Comparison of ENCODE assay signal across 9 mouse cellular contexts in genomic region chr5:114248174-114248589, GRCm38 (mm10). TPM values are rescaled to one million over a fixed set of nuclear protein-coding genes. Genes with fewer than 3 reads are reported as not detected.
DNase-seq lines count a peak whose midpoint lies in the region; ATAC-seq and TF ChIP-seq lines count a peak whose summit lies in the region.
"Had no signal": no experiment of that assay in that cellular context is flagged by ENCODE, and none has a peak within 500 bp of the region (broad histone marks: within the 10 kb centered on the region; RNA-seq: fewer than 3 reads in every experiment).

No protein-coding gene starts in this region.

- H3K4me3 ChIP-seq in hindbrain, embryonic 15.5 days: 0 out of 2 replicates have a peak overlapping the region, but pooled peaks have one; percentile 0
- H3K4me3 ChIP-seq: myocyte had no signal

- ATAC-seq in Patski: peak; percentile 34
- peak; percentile 75; the same call in 1 of the 2 replicates for ATAC-seq in hindbrain, embryonic 15.5 days (ENCODE audit: low FRiP score, low read depth)
- peak; percentile 89 for ATAC-seq in megakaryocyte progenitor cell, adult 5-6 weeks (replicated peaks; ENCODE audit: poor library complexity)

- POLR2A ChIA-PET in Patski (lab: Charles Lee): no interaction called here

- WGBS in hindbrain, embryonic 15.5 days: 15% methylated on average over 14 of the region's 14 CpGs

- no peaks in the 10 kb centered on the region for H3K27me3 ChIP-seq in Patski
- H3K27me3 ChIP-seq in hindbrain, embryonic 15.5 days: no peaks in the 10 kb centered on the region

- no peak for TF ChIP-seq CTCF in Patski (IDR thresholded peaks at IDR 0.05)

- CTCF ChIA-PET in Patski (lab: Charles Lee): interaction anchor here (0.7 to 1.6 kb wide), 4 partner anchors 13 to 64 kb away, joined by 3 to 8 read pairs (median 6); no protein-coding TSS in a partner anchor

- H3K9me3 ChIP-seq in hindbrain, embryonic 15.5 days: no peaks in the 10 kb centered on the region

- H3K4me2 ChIP-seq in hindbrain, embryonic 15.5 days: peak overlapping the region; percentile 42

- peaks cover 8% of the 10 kb centered on the region for H3K4me1 ChIP-seq in hindbrain, embryonic 15.5 days (replicated peaks)

- peak; percentile 12 for DNase-seq in Patski (ENCODE audit: low read depth, low spot score)
- peak; percentile 34 for DNase-seq in cerebellum, adult 9-10 months
- DNase-seq in frontal cortex, postnatal 14 days (ENCODE audit: low spot score in 2 of 2): peak; percentile 25 to 64
- DNase-seq in left cerebral cortex, adult 18-20 months (ENCODE audit: low spot score in 2 of 2): peak; percentile 64 to 74
- peak; percentile 66 for DNase-seq in right cerebral cortex, postnatal 25 days
- peak; percentile 69 to 82 for DNase-seq in urinary bladder, postnatal 4 days (ENCODE audit: low spot score in 2 of 2)

- 0 out of 2 replicates have a peak overlapping the region, but pooled peaks have one; percentile 0 for H3K27ac ChIP-seq in hindbrain, embryonic 15.5 days (replicated peaks)

- in situ Hi-C loops in Patski (cut with MboI; ENCODE audit: low pct_unique_long_range_greater_than_20kb): loop anchor here (5.0 kb wide), 1 partner anchor 59 kb away; no protein-coding TSS in a partner anchor

- no peaks in the 10 kb centered on the region for H3K36me3 ChIP-seq in hindbrain, embryonic 15.5 days

- H3K9ac ChIP-seq in hindbrain, embryonic 15.5 days: no peak overlapping the region

RNA-seq across cellular contexts. Expression of gene Foxn4, which starts 25.4 kb away (rescaled TPM):
- not detected for polyA plus RNA-seq in Patski (2021)
- 0.12 and 0.73 TPM in 2 replicates for polyA plus RNA-seq in hindbrain, embryonic 15.5 days (2015; fragmentation: Nextera tagmentation; extraction: Ambion mirVana)
- total RNA-seq in left cerebral cortex, adult 18-20 months (2021): not detected
- not detected in 2 replicates for total RNA-seq in megakaryocyte progenitor cell, adult 5-6 weeks (2015)
- not detected in 2 replicates for total RNA-seq in megakaryocyte progenitor cell, adult 5-6 weeks (2017)

RNA-seq across cellular contexts. Expression of gene Myo1h, which starts 40.8 kb away (rescaled TPM):
- 0.40 TPM for polyA plus RNA-seq in Patski (2021)
- polyA plus RNA-seq in hindbrain, embryonic 15.5 days (2015; fragmentation: Nextera tagmentation; extraction: Ambion mirVana): 0.60 and 0.64 TPM in 2 replicates
- total RNA-seq in left cerebral cortex, adult 18-20 months (2021): 1 to 10 TPM; 2.5 to 3.3 TPM
- total RNA-seq in megakaryocyte progenitor cell, adult 5-6 weeks (2015): 1.5 and 1.6 TPM in 2 replicates
- 0.58 and 2.0 TPM in 2 replicates for total RNA-seq in megakaryocyte progenitor cell, adult 5-6 weeks (2017)

Comparison
In these comparisons a context has a peak if more than half of its experiments do, and no peak if none do; other contexts are left out.
1. Peak in every context shown above with its lines: DNase-seq, ATAC-seq, H3K4me3 ChIP-seq and H3K27ac ChIP-seq.
2. ATAC-seq: peak in every context shown above with its lines; median percentile 89 in megakaryocyte progenitor cell, adult 5-6 weeks; 75 in hindbrain, embryonic 15.5 days; 34 in Patski.
3. DNase-seq: peak in every context shown above with its lines; median percentile 76 in urinary bladder, postnatal 4 days; 69 in left cerebral cortex, adult 18-20 months; 66 in right cerebral cortex, postnatal 25 days; 44 in frontal cortex, postnatal 14 days; 34 in cerebellum, adult 9-10 months; 12 in Patski.